Mouse (Mus musculus) neural tube, embryonic 11.5 days (tissue): ENCODE results near the gene Rpl10a. TPM values are rescaled to one million over a fixed set of nuclear protein-coding genes. Genes with fewer than 3 reads are reported as not detected.

Source experiments
- polyA plus RNA-seq: library from polyadenylated mRNA; unstranded; fragments of >200 nt; fragmentation: Nextera tagmentation; extraction: Ambion mirVana; gene quantifications from 2 replicates; pipeline ENCODE4 v1.2.1, GENCODE M21; 2014

The Rpl10a gene
- polyA plus RNA-seq, 1 experiment from 2014 or later: 478 TPM

Other genes with a start within 250 kb of the Rpl10a start
- gene Tcp11, start 247.8 kb upstream of the Rpl10a start, polyA plus RNA-seq: 0.69 and 0.76 TPM in 2 replicates
- 8.7 and 9.4 TPM in 2 replicates for gene Scube3, start 186.3 kb upstream of the Rpl10a start, polyA plus RNA-seq
- gene Zfp523, start 151.3 kb upstream of the Rpl10a start, polyA plus RNA-seq: 31.1 and 32.5 TPM in 2 replicates
- 2.1 and 2.7 TPM in 2 replicates for gene Def6, start 120.7 kb upstream of the Rpl10a start, polyA plus RNA-seq
- 2.1 and 2.7 TPM in 2 replicates for gene Ppard, start 95.8 kb upstream of the Rpl10a start, polyA plus RNA-seq
- gene Fance, start 15.0 kb upstream of the Rpl10a start, polyA plus RNA-seq: 23.2 and 23.7 TPM in 2 replicates
- 4.5 and 4.6 TPM in 2 replicates for gene Tead3, start 22.3 kb downstream of the Rpl10a start, polyA plus RNA-seq
- 3.3 and 5.0 TPM in 2 replicates for gene Tulp1, start 36.8 kb downstream of the Rpl10a start, polyA plus RNA-seq
- 9.7 and 11.2 TPM in 2 replicates for gene Fkbp5, start 189.1 kb downstream of the Rpl10a start, polyA plus RNA-seq
- not detected in 2 replicates for gene Armc12, start 202.3 kb downstream of the Rpl10a start, polyA plus RNA-seq
- gene Clpsl2, start 220.9 kb downstream of the Rpl10a start, polyA plus RNA-seq: not detected in 2 replicates
- not detected in 2 replicates for gene Clps, start 232.3 kb downstream of the Rpl10a start, polyA plus RNA-seq
- 1.8 and 2.4 TPM in 2 replicates for gene Lhfpl5, start 247.2 kb downstream of the Rpl10a start, polyA plus RNA-seq